Mouse (Mus musculus) intestine, postnatal 0 days (tissue): Measurements from ENCODE around the gene Abcc4. TPM values are rescaled to one million over a fixed set of nuclear protein-coding genes. Genes with fewer than 3 reads are reported as not detected.

Experiments
- ATAC-seq: fragments of 200-750 bp; cut with Nextera tagmentation; 2 replicates; pipeline ENCODE4 v1.8.0; 2017; ENCODE audit warnings: mild to moderate bottlenecking, moderate TSS enrichment, moderate library complexity
- H3K27ac ChIP-seq: fragments of 300-500 bp; sonication (generic); 2 replicates; pipeline ENCODE4 v1.5.1; 2014; ENCODE audit warnings: mild to moderate bottlenecking, low read depth, low read length, moderate library complexity
- H3K27me3 ChIP-seq: fragments of 300-500 bp; sonication (generic); replicated peaks from 2 replicates; pipeline ENCODE4 v1.6.1; 2014; ENCODE audit warnings: low read length, mixed read lengths; ENCODE audit not compliant: control insufficient read depth, insufficient read depth
- H3K36me3 ChIP-seq: fragments of 300-500 bp; sonication (generic); 2 replicates; pipeline ENCODE4 v1.6.1; 2014; ENCODE audit warnings: mild to moderate bottlenecking, moderate library complexity; ENCODE audit not compliant: control insufficient read depth, insufficient read depth
- H3K4me1 ChIP-seq: fragments of 300-500 bp; sonication (generic); replicated peaks from 2 replicates; pipeline ENCODE4 v1.6.1; 2014; ENCODE audit warnings: antibody characterized with exemption, low read length, mixed read lengths; ENCODE audit not compliant: control insufficient read depth, insufficient read depth
- H3K4me2 ChIP-seq: fragments of 300-500 bp; sonication (generic); replicated peaks from 2 replicates; pipeline ENCODE4 v1.6.1; 2014; ENCODE audit warnings: low read depth, mild to moderate bottlenecking, moderate library complexity
- H3K4me3 ChIP-seq: fragments of 300-500 bp; sonication (generic); 2 replicates; pipeline ENCODE4 v1.5.1; 2014; ENCODE audit warnings: low read depth, low read length
- H3K9ac ChIP-seq: fragments of 300-500 bp; sonication (generic); 2 replicates; pipeline ENCODE4 v1.6.1; 2014; ENCODE audit warnings: mild to moderate bottlenecking, low read depth, low read length
- H3K9me3 ChIP-seq: fragments of 300-500 bp; sonication (generic); 2 replicates; pipeline ENCODE4 v1.6.1; 2016; ENCODE audit warnings: mixed run types; ENCODE audit not compliant: control insufficient read depth
- CTCF ChIP-seq: sonication (generic); IDR thresholded peaks from 2 replicates; pipeline ENCODE4 v1.5.1; 2016; ENCODE audit warnings: low read depth, mild to moderate bottlenecking, control low read depth, antibody characterized with exemption, moderate library complexity
- WGBS: fragments of 180-500 bp; shearing (Covaris S2); extraction: QIAGEN DNeasy Blood & Tissue Kit; methylation state at CpG from one replicate; pipeline ENCODE4 v1.1.7; 2014; 5-methylcytosine and 5-hydroxymethylcytosine counted together
- polyA plus RNA-seq: library from polyadenylated mRNA; unstranded; fragments of >200 nt; fragmentation: Nextera tagmentation; extraction: Ambion mirVana; gene quantifications from 2 replicates; pipeline ENCODE4 v1.2.1, GENCODE M21; 2015

Gene Abcc4
- polyA plus RNA-seq, 1 experiment from 2014 or later: 1.4 TPM

GRCm38 (mm10) chr14:118723920-118724693, 18.1 kb upstream of the Abcc4 start:
- H3K36me3 ChIP-seq: no peaks in the 10 kb centered on the region
- no peak for TF ChIP-seq CTCF
- ATAC-seq: no peak
- H3K9me3 ChIP-seq: no peaks in the 10 kb centered on the region
- no peaks in the 10 kb centered on the region for H3K4me1 ChIP-seq
- H3K9ac ChIP-seq: no peak overlapping the region
- 76% methylated on average over 11 of the region's 11 CpGs for WGBS
- H3K4me3 ChIP-seq: no peak overlapping the region
- H3K27me3 ChIP-seq: no peaks in the 10 kb centered on the region
- H3K4me2 ChIP-seq: no peak overlapping the region
- no peak overlapping the region for H3K27ac ChIP-seq

- Histone ChIP-seq H3K4me1 (no peaks in the 10 kb centered on the region), H3K4me3 (no peak overlapping the region), H3K27ac (no peak overlapping the region), H3K27me3 (no peaks in the 10 kb centered on the region), H3K4me2 (no peak overlapping the region), H3K9ac (no peak overlapping the region), H3K36me3 (no peaks in the 10 kb centered on the region), H3K9me3 (no peaks in the 10 kb centered on the region)
- ATAC-seq: no peak
- TF ChIP-seq CTCF: no peak
- WGBS: 77% methylated on average over 10 of the region's 10 CpGs
These were observed 13.7 kb upstream of the Abcc4 start for GRCm38 (mm10) chr14:118719566-118720174.

GRCm38 (mm10) chr14:118718576-118718975, 12.6 kb upstream of the Abcc4 start:
- Histone ChIP-seq H3K9ac (no peak overlapping the region), H3K4me3 (no peak overlapping the region), H3K27me3 (no peaks in the 10 kb centered on the region), H3K4me1 (no peaks in the 10 kb centered on the region), H3K4me2 (no peak overlapping the region), H3K9me3 (no peaks in the 10 kb centered on the region), H3K27ac (no peak overlapping the region), H3K36me3 (no peaks in the 10 kb centered on the region)
- TF ChIP-seq CTCF: no peak
- ATAC-seq: no peak
- WGBS: 80% methylated on average over 7 of the region's 7 CpGs

GRCm38 (mm10) chr14:118716372-118717312, 10.6 kb upstream of the Abcc4 start:
- Histone ChIP-seq H3K4me3 (no peak overlapping the region), H3K4me2 (no peak overlapping the region), H3K27me3 (no peaks in the 10 kb centered on the region), H3K36me3 (no peaks in the 10 kb centered on the region), H3K9me3 (no peaks in the 10 kb centered on the region), H3K9ac (no peak overlapping the region), H3K4me1 (no peaks in the 10 kb centered on the region), H3K27ac (no peak overlapping the region)
- no peak for TF ChIP-seq CTCF
- WGBS: 78% methylated on average over 16 of the region's 16 CpGs
- no peak for ATAC-seq

- Histone ChIP-seq H3K9me3 (no peaks in the 10 kb centered on the region), H3K27me3 (no peaks in the 10 kb centered on the region), H3K4me1 (no peaks in the 10 kb centered on the region), H3K4me2 (no peak overlapping the region), H3K9ac (no peak overlapping the region), H3K36me3 (no peaks in the 10 kb centered on the region), H3K4me3 (no peak overlapping the region), H3K27ac (no peak overlapping the region)
- 74% methylated on average over 6 of the region's 6 CpGs for WGBS
- ATAC-seq: no peak
- TF ChIP-seq CTCF: no peak
These were observed 8.7 kb upstream of the Abcc4 start for GRCm38 (mm10) chr14:118714720-118715119.

- no peak for ATAC-seq
- Histone ChIP-seq H3K9ac (no peak overlapping the region), H3K4me1 (no peaks in the 10 kb centered on the region), H3K4me2 (no peak overlapping the region), H3K27me3 (no peaks in the 10 kb centered on the region), H3K4me3 (no peak overlapping the region), H3K36me3 (no peaks in the 10 kb centered on the region), H3K27ac (no peak overlapping the region), H3K9me3 (no peaks in the 10 kb centered on the region)
- no peak for TF ChIP-seq CTCF
- WGBS: 86% methylated on average over 2 of the region's 2 CpGs
These were observed 8.3 kb upstream of the Abcc4 start for GRCm38 (mm10) chr14:118714320-118714719.
